19 mouse cellular contexts compared by ENCODE assay signal in the genomic region with DNA sequence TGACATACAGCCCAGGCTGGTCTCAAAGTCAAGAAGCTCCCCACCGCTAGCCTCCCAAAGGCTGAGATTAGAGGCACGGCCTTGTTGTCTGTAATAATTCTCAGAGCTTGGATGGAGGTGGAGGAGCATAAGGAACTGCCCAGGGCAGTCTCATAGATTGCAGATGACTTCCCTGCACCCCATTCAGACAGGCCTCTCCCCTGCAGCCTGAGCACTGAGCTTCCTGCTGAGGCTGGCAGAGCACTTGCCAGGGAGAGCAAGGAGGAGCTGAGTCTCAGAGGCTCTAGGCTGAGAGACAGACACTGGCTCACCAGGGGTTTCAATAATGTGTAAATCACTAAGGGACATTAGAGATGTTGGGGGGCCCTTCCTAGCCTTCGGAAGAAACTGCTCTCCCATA.
DNase-seq lines count a peak whose midpoint lies in the region; ATAC-seq lines count a peak whose summit lies in the region.
"Had no signal": no experiment of that assay in that cellular context is flagged by ENCODE, and none has a peak within 500 bp of the region (broad histone marks: within the 10 kb centered on the region; RNA-seq: fewer than 3 reads in every experiment).

No protein-coding gene starts in this region.

- H3K4me2 ChIP-seq in hindbrain, embryonic 12.5 days (replicated peaks): no peak overlapping the region
- no peak overlapping the region for H3K4me2 ChIP-seq in midbrain, embryonic 12.5 days (replicated peaks)
- no peak overlapping the region for H3K4me2 ChIP-seq in neural tube, embryonic 14.5 days (ENCODE audit: low read depth, low read length)
- no peak overlapping the region for H3K4me2 ChIP-seq in intestine, embryonic 15.5 days (replicated peaks)
- H3K4me2 ChIP-seq: limb, embryonic 12.5 days; liver, embryonic 13.5 days; lung, embryonic 15.5 days had no signal

- H3K36me3 ChIP-seq in hindbrain, embryonic 12.5 days: no peaks in the 10 kb centered on the region
- H3K36me3 ChIP-seq in midbrain, embryonic 12.5 days: no peaks in the 10 kb centered on the region
- no peaks in the 10 kb centered on the region for H3K36me3 ChIP-seq in neural tube, embryonic 14.5 days (ENCODE audit: control insufficient read depth, insufficient read depth, low read length)
- no peaks in the 10 kb centered on the region for H3K36me3 ChIP-seq in intestine, embryonic 15.5 days
- H3K36me3 ChIP-seq: limb, embryonic 12.5 days; liver, embryonic 13.5 days; lung, embryonic 15.5 days had no signal

- H3K9me3 ChIP-seq in hindbrain, embryonic 12.5 days (replicated peaks): 0 out of 2 replicates have a peak, but pooled peaks cover 3% of the 10 kb centered on the region
- H3K9me3 ChIP-seq in midbrain, embryonic 12.5 days: 0 out of 2 replicates have a peak, but pooled peaks cover 3% of the 10 kb centered on the region
- H3K9me3 ChIP-seq in neural tube, embryonic 14.5 days (ENCODE audit: control insufficient read depth, low read length): no peaks in the 10 kb centered on the region
- H3K9me3 ChIP-seq in intestine, embryonic 15.5 days: no peaks in the 10 kb centered on the region
- H3K9me3 ChIP-seq: limb, embryonic 12.5 days; liver, embryonic 13.5 days; lung, embryonic 15.5 days had no signal

- no peaks in the 10 kb centered on the region for H3K27me3 ChIP-seq in hindbrain, embryonic 12.5 days
- H3K27me3 ChIP-seq in midbrain, embryonic 12.5 days: no peaks in the 10 kb centered on the region
- H3K27me3 ChIP-seq in neural tube, embryonic 14.5 days (ENCODE audit: control insufficient read depth, insufficient read depth, low read length): no peaks in the 10 kb centered on the region
- no peaks in the 10 kb centered on the region for H3K27me3 ChIP-seq in intestine, embryonic 15.5 days (replicated peaks)
- H3K27me3 ChIP-seq: limb, embryonic 12.5 days; liver, embryonic 13.5 days; lung, embryonic 15.5 days; Patski had no signal

- H3K4me1 ChIP-seq in hindbrain, embryonic 12.5 days: peaks cover 16% of the 10 kb centered on the region
- H3K4me1 ChIP-seq in midbrain, embryonic 12.5 days: peaks cover 16% of the 10 kb centered on the region
- no peaks in the 10 kb centered on the region for H3K4me1 ChIP-seq in neural tube, embryonic 14.5 days (ENCODE audit: control insufficient read depth, insufficient read depth, low read length)
- H3K4me1 ChIP-seq in intestine, embryonic 15.5 days (replicated peaks): no peaks in the 10 kb centered on the region
- H3K4me1 ChIP-seq: limb, embryonic 12.5 days; liver, embryonic 13.5 days; lung, embryonic 15.5 days had no signal

- H3K4me3 ChIP-seq in hindbrain, embryonic 12.5 days: no peak overlapping the region
- H3K4me3 ChIP-seq in midbrain, embryonic 12.5 days: no peak overlapping the region
- no peak overlapping the region for H3K4me3 ChIP-seq in neural tube, embryonic 14.5 days (ENCODE audit: low read depth, low read length)
- H3K4me3 ChIP-seq in intestine, embryonic 15.5 days (replicated peaks): no peak overlapping the region
- H3K4me3 ChIP-seq: limb, embryonic 12.5 days; liver, embryonic 13.5 days; lung, embryonic 15.5 days; myocyte had no signal

- peak; percentile 2 for DNase-seq in gastrocnemius, postnatal 25 days
- no peak for DNase-seq in gastrocnemius, postnatal 10 days
- no peak for DNase-seq in layer of hippocampus, adult 18-20 months (ENCODE audit: low spot score in 2 of 2)
- DNase-seq: adrenal gland, postnatal 36 days; B cell, adult 2 months; cerebellum, adult 9-11 months; kidney, adult 18-20 months; kidney, postnatal 14 days; liver, embryonic 13.5 days; right cerebral cortex, postnatal 14 days; thymus, postnatal 4 days had no signal

- ATAC-seq in hindbrain, embryonic 12.5 days (ENCODE audit: low FRiP score): no peak
- no peak for ATAC-seq in midbrain, embryonic 12.5 days (ENCODE audit: low FRiP score, low read depth)
- peak; percentile 4; the same call in 1 of the 2 replicates for ATAC-seq in neural tube, embryonic 14.5 days (ENCODE audit: low read depth)
- ATAC-seq in intestine, embryonic 15.5 days: no peak
- ATAC-seq: Patski had no signal

- WGBS in hindbrain, embryonic 12.5 days: 34% methylated on average over 3 of the region's 3 CpGs
- 37% methylated on average over 3 of the region's 3 CpGs for WGBS in midbrain, embryonic 12.5 days
- WGBS in neural tube, embryonic 14.5 days: 31% methylated on average over 3 of the region's 3 CpGs
- 56% methylated on average over 3 of the region's 3 CpGs for WGBS in intestine, embryonic 15.5 days

- peak overlapping the region; percentile 18; the same call in 1 of the 2 replicates for H3K27ac ChIP-seq in hindbrain, embryonic 12.5 days
- 0 out of 2 replicates have a peak overlapping the region, but pooled peaks have one; percentile 5 for H3K27ac ChIP-seq in midbrain, embryonic 12.5 days (replicated peaks)
- H3K27ac ChIP-seq in neural tube, embryonic 14.5 days (ENCODE audit: low read depth, low read length): no peak overlapping the region
- no peak overlapping the region for H3K27ac ChIP-seq in intestine, embryonic 15.5 days
- H3K27ac ChIP-seq: limb, embryonic 12.5 days; liver, embryonic 13.5 days; lung, embryonic 15.5 days had no signal

- no peak overlapping the region for H3K9ac ChIP-seq in hindbrain, embryonic 12.5 days
- H3K9ac ChIP-seq in midbrain, embryonic 12.5 days (replicated peaks): peak overlapping the region; percentile 21
- H3K9ac ChIP-seq in neural tube, embryonic 14.5 days (replicated peaks; ENCODE audit: low read depth, low read length): no peak overlapping the region
- H3K9ac ChIP-seq in intestine, embryonic 15.5 days: no peak overlapping the region
- H3K9ac ChIP-seq: limb, embryonic 12.5 days; liver, embryonic 13.5 days; lung, embryonic 15.5 days had no signal

Comparison
In these comparisons a context has a peak if more than half of its experiments do, and no peak if none do; other contexts are left out.
1. H3K27ac ChIP-seq: peak in hindbrain, embryonic 12.5 days (single experiment) and midbrain, embryonic 12.5 days (single experiment); none in neural tube, embryonic 14.5 days (single experiment) and intestine, embryonic 15.5 days (single experiment).